Mouse (Mus musculus) thymus, adult 2 months (tissue): ENCODE data around the gene Qars.

Source experiments
- CTCF ChIP-seq: fragments of 200-500 bp; IDR thresholded peaks from 2 replicates; pipeline ENCODE4 v1.5.1; 2012; ENCODE audit warnings: mild to moderate bottlenecking, control low read depth, low read length, moderate library complexity, borderline replicate concordance; ENCODE audit not compliant: control insufficient read depth, poor library complexity, insufficient read depth; ENCODE audit errors: extremely low read depth
- POLR2A ChIP-seq: fragments of 200-500 bp; IDR thresholded peaks from 2 replicates; pipeline ENCODE4 v1.6.1; 2012; ENCODE audit warnings: mild to moderate bottlenecking, low read length, control low read depth, moderate library complexity; ENCODE audit not compliant: control insufficient read depth, poor library complexity, insufficient read depth; ENCODE audit errors: extremely low read depth

DNA sequence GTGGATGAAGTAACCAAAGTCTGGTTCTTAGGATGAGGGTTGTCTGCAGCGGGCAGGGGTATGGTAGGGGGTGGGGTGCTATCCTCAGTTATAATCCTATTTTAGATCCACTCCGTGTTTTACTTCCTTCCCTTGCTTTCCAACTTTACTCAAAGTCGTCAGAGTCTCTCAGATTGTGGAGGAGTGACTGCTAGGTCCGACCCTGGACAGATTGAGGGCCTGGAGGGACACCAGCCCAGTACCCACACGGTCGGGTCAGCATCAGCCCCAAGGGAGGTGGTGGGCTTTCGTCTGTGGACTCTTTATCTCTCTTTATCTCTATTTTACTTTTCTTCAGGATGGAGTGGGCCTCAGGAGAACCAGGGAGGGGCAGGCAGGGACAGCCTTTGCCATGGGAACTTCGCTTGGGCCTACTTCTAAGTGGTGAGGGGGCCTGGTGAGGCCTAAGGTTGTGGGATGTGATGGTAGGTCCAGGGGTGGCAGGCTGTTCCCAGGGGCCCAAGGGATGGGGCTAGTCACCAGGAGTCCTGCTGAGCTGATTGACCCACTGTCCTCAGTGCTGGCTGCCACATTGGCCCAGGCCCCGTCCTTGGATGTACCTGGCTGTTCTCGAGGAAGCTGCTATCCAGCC is 27.7 kb upstream of the Qars start, which contains the start of gene Lamb2:
- TF ChIP-seq POLR2A (no peak), CTCF (no peak)
